Mouse (Mus musculus) hindbrain, embryonic 10.5 days (tissue): ENCODE measurements around the gene Col4a2. TPM values are rescaled to one million over a fixed set of nuclear protein-coding genes. Genes with fewer than 3 reads are reported as not detected.
"Not testable (repeated sequence)": the region's sequence is repeated elsewhere in the genome, so short reads cannot be mapped to it uniquely, and the experiment has no call there.

Experiments used
- DNase-seq: peaks from one replicate; pipeline ENCODE4 v3.0.0-alpha.2; 2017; ENCODE audit warnings: low spot score
- H3K27ac ChIP-seq: fragments of 300-500 bp; sonication (generic); 2 replicates; pipeline ENCODE4 v1.5.1; 2016; ENCODE audit warnings: mild to moderate bottlenecking, moderate library complexity
- H3K27me3 ChIP-seq: fragments of 300-500 bp; sonication (generic); 2 replicates; pipeline ENCODE4 v1.6.1; 2016; ENCODE audit warnings: mild to moderate bottlenecking; ENCODE audit not compliant: poor library complexity, insufficient read depth, severe bottlenecking
- H3K36me3 ChIP-seq: fragments of 300-500 bp; sonication (generic); 2 replicates; pipeline ENCODE4 v1.6.1; 2016; ENCODE audit warnings: mild to moderate bottlenecking, moderate library complexity
- H3K4me1 ChIP-seq: fragments of 300-500 bp; sonication (generic); replicated peaks from 2 replicates; pipeline ENCODE4 v1.6.1; 2016; ENCODE audit warnings: mild to moderate bottlenecking
- H3K4me3 ChIP-seq: fragments of 300-500 bp; sonication (generic); 2 replicates; pipeline ENCODE4 v1.5.1; 2016; ENCODE audit warnings: mild to moderate bottlenecking, moderate library complexity
- H3K9me3 ChIP-seq: fragments of 300-500 bp; sonication (generic); 2 replicates; pipeline ENCODE4 v1.6.1; 2016; ENCODE audit warnings: mild to moderate bottlenecking, moderate library complexity
- WGBS: fragments of 180-500 bp; shearing (Covaris S2); methylation state at CpG from one replicate; pipeline ENCODE4 v1.1.7; 2016; 5-methylcytosine and 5-hydroxymethylcytosine counted together
- polyA plus RNA-seq: library from polyadenylated mRNA; unstranded; fragments of >200 nt; fragmentation: Nextera tagmentation; extraction: Ambion mirVana; gene quantifications from 2 replicates; pipeline ENCODE4 v1.2.1, GENCODE M21; 2016

The Col4a2 gene
- polyA plus RNA-seq, 1 experiment from 2014 or later: 52.9 TPM

DNA sequence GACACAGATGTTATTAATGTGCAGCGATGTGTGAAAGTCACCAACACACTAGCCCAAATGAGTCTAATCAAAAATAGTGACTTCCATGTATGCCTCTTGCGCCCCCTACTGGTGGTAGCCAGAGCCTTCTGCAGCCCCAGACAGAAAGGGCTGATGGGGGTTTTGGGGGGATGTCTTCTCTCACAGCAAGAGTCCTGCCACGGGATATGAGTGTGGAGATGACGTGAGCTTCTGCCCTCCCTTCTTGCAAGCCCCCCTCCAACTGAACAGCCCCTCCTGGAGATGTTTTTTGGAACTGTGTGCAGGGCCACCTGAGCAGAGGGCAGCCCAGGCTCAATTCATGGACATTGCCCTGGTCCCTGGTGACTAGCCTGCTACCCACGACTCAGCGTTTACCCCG is 173.5 kb downstream of the Col4a2 start:
- Histone ChIP-seq H3K27me3 (peaks cover 49% of the 10 kb centered on the region), H3K9me3 (no peaks in the 10 kb centered on the region), H3K4me1 (peaks cover 6% of the 10 kb centered on the region), H3K27ac (no peak overlapping the region), H3K36me3 (no peaks in the 10 kb centered on the region), H3K4me3 (no peak overlapping the region)
- peak; percentile 75 for DNase-seq
- 31% methylated on average over 7 of the region's 7 CpGs for WGBS

DNA sequence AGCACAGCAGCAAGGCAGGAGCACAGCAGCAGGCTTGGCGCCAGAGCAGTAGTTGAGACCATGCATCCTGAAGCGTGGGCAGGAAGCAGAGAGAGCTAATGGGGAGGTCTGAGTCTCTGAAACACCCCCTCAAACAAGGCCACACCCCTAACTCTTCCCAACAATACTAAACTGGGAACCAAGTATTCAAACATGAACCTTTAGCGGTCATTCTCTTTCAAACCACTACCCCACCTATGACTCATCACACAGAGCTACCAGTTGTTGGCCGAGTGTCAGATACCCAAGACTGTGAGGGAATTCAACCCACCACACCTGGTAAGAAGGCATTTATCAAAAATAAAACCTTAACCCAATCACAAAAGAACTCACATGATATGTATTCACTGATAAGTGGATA is 174.6 kb downstream of the Col4a2 start:
- Histone ChIP-seq H3K4me3 (no peak overlapping the region), H3K9me3 (no peaks in the 10 kb centered on the region), H3K27ac (no peak overlapping the region), H3K36me3 (no peaks in the 10 kb centered on the region), H3K4me1 (no peaks in the 10 kb centered on the region), H3K27me3 (peaks cover 44% of the 10 kb centered on the region)
- DNase-seq: no peak
- 81% methylated on average over 4 of the region's 4 CpGs for WGBS

DNA sequence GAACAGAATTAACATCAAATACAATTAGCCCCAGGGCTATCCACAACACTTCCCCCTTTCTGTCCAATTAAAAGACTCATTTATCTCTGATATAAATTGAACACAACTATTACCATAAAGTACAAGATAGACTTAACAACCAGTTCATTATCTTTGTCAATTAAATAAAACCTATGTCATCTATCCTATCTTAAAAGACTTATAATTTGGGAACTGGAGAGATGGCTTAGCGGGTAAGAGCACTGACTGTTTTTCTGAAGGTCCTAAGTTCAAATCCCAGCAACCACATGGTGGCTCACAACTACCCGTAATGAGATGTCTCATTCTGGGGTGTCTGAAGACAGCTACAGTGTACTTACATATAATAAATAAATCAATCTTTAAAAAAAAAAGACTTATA is 179.7 kb downstream of the Col4a2 start:
- whole genome bisulfite sequencing: 88% methylated on average over 2 of the region's 2 CpGs
- not testable (repeated sequence) for H3K9me3 ChIP-seq, H3K4me1 ChIP-seq, H3K27ac ChIP-seq, H3K36me3 ChIP-seq, H3K4me3 ChIP-seq, DNase-seq
- H3K27me3 ChIP-seq: peaks cover 22% of the 10 kb centered on the region

DNA sequence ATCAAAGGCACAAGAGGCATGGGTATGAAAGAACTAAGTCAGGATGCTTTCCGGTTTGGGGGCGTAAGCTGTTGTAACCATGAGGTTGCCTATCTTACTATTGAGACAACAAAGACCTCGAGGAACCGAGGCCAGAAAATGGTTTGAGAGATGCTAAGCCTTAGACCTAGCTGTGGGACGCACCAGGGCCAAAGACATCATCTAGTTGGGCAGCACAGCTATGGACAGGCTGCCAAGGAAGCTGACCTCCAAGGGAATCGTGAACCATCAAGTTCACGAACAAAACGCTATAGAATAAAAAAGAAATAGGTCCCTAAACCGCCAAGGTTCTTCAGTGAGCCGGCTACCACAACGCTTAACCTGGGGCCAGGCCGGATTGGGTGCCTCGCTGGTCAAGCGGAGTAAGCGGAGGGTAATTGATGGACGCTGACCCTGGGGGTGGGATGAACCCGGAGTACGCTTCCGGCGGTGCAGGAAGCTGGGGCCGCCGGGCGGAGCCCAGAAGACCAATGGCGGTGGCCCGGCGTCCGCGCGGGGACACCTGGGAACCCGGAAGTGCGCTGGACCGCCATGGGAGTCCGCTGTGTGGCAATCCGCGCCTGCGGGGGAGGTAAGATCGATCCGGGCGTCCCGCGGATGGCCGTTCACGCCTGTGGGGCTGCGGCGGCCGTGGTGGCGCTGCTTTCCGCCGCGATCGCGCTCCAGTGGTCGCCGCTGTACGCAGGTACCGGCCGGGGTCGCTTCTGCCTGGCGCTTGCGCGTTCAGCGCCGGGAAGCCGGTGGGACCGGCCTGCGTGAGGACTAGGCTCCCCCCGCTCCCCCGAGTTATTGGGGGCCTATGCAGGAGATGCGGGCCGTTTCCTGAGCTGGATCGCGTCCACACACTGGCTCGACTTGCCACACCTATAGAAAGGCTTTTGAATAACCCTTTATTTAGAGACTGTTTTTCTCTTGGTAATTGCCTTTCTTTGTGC is 184.7 kb downstream of the Col4a2 start, which contains the start of gene Naxd:
Gene Naxd (plus strand): TSS at position 490 of the 974 bp plus-strand sequence.
- Histone ChIP-seq H3K4me3 (peak within 1 kb of the TSS; percentile 98), H3K4me1 (peaks cover 24% of the 10 kb centered on the region), H3K27me3 (no peaks in the 10 kb centered on the region), H3K27ac (peak within 1 kb of the TSS; percentile 95), H3K9me3 (no peaks in the 10 kb centered on the region), H3K36me3 (peaks cover 18% of the 10 kb centered on the region)
- 4% methylated on average over 73 of the region's 73 CpGs for whole genome bisulfite sequencing
- peak; percentile 93 for DNase-seq

DNA sequence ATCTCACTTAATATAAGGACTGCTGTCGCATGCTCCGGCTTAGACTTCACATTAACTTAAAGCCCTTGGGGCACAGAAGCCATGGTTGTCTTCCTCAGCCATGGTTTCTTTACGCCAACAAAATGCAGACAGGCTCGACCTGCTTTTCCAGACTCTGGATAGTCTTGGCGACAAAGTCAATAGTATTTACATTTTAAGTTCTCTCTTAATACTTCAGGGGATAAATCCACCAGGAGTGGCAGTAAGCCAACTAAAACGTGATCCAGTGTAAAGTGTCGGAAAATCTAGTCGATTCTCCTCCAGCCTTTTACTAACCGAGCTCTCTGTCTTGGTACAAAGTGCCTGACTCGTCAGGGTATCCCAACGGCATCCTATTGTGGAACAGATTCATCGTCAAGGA is 185.7 kb downstream of the Col4a2 start:
- peaks cover 28% of the 10 kb centered on the region for H3K36me3 ChIP-seq
- H3K27me3 ChIP-seq: no peaks in the 10 kb centered on the region
- H3K27ac ChIP-seq: no peak overlapping the region
- peak overlapping the region; percentile 98 for H3K4me3 ChIP-seq
- WGBS: 77% methylated on average over 12 of the region's 12 CpGs
- no peak for DNase-seq
- H3K9me3 ChIP-seq: no peaks in the 10 kb centered on the region
- H3K4me1 ChIP-seq: peaks cover 24% of the 10 kb centered on the region

Other genes with a start within 250 kb of the Col4a2 start
- gene Col4a1, start within 50 bp of the Col4a2 start, polyA plus RNA-seq: 122 and 123 TPM in 2 replicates
- gene Rab20, start 165.9 kb downstream of the Col4a2 start, polyA plus RNA-seq: 1.0 and 1.9 TPM in 2 replicates
- 110 and 127 TPM in 2 replicates for gene Naxd, start 184.7 kb downstream of the Col4a2 start, polyA plus RNA-seq
- gene Cars2, start 238.0 kb downstream of the Col4a2 start, polyA plus RNA-seq: 18.9 and 19.5 TPM in 2 replicates
- gene Ing1, start 242.8 kb downstream of the Col4a2 start, polyA plus RNA-seq: 31.0 and 31.3 TPM in 2 replicates